Mouse (Mus musculus): ENCODE results near the gene Col7a1. TPM values are rescaled to one million over a fixed set of nuclear protein-coding genes. Genes with fewer than 3 reads are reported as not detected.

Col7a1 gene
- polyA plus RNA-seq, 1 experiment from 2014 or later = 4.5 TPM

DNA sequence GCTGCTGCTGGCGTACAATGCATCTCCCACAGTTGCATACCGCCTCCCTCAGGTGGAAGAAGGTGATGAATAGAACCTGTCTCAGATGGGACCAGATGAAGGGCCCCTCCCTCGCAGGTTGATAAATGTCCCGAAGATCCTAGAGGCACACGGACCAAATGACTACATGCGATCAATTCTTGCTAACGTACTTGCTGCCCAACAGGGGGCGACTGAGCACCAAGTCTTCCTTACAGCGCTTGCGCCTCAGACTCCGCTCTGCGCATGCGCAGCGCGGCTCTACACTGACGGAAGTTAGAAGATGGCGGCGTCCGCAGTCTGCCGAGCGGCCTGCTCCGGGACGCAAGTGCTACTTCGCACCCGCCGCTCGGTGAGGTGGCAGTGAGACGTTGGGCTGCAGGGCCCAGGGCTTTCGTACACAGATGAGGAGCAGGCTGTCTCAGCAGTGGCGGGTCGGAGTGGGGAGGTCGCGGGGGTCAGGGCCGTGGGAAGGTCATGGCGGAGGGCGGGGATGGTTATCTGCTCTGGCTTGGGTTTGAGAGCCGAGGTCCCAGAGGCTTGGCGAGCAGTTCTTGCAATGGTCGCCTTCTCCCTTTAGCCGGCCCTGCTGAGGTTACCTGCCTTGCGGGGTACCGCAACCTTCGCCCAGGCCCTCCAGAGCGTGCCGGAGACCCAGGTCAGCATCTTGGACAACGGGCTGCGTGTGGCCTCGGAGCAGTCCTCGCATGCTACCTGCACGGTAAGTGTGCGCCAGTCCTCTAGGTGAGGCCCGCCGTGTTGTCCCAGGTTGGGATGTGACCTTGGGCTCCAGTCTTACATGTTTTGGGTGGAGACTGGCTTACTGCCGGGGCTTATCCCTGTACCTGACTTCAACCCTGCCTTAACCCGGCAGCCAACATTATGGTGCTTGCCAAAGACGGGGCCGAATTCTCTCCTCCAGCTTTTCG lies 16.7 kb upstream of the Col7a1 start, which contains the start of gene Uqcrc1:
Gene Uqcrc1, plus strand, starts transcription at position 216 of the 947 bp plus-strand sequence.
- Histone ChIP-seq H3K9ac (replicated peaks; ENCODE audit: low read depth, low read length) (peak within 1 kb of the TSS; percentile 91), H3K27me3 (ENCODE audit: control insufficient read depth, insufficient read depth, low read length) (no peaks in the 10 kb centered on the region), H3K4me2 (replicated peaks; ENCODE audit: low read depth, low read length) (peak within 1 kb of the TSS; percentile 75), H3K36me3 (ENCODE audit: control insufficient read depth, insufficient read depth, low read length) (peaks cover 20% of the 10 kb centered on the region), H3K9me3 (ENCODE audit: control insufficient read depth, low read depth, low read length) (no peaks in the 10 kb centered on the region), H3K4me1 (ENCODE audit: control insufficient read depth, insufficient read depth, low read length) (peaks cover 4% of the 10 kb centered on the region), H3K27ac (ENCODE audit: low read length) (peak within 1 kb of the TSS; percentile 56; the same call in 1 of the 2 replicates), H3K4me3 (ENCODE audit: low read depth, low read length) (peak within 1 kb of the TSS; percentile 84)
- WGBS = 1% methylated on average over 58 of the region's 58 CpGs
- peak; percentile 90 for ATAC-seq (ENCODE audit: insufficient number of reproducible peaks, insufficient read depth, low FRiP score, low read depth)

DNA sequence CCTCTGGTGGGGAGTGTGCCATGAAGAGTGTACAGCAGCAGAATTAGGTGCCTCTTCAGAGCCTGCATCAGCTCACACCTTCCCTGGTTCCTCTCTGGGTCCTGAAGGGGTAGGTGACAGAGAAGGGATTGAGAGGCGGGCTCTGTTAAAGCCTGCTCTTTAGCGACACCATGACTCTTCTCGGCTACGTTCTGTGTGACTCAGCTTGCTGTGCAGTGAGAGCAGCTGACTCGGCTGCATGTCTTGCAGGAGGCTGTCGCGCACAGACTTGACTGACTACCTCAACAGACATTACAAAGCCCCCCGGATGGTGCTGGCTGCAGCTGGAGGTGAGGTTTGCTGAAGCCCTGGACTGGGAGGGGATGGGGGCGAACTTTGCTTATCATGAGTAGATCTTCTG lies 8.3 kb upstream of the Col7a1 start:
- 82% methylated on average over 9 of the region's 9 CpGs for WGBS
- Histone ChIP-seq H3K4me3 (ENCODE audit: low read depth, low read length) (no peak overlapping the region), H3K27me3 (ENCODE audit: control insufficient read depth, insufficient read depth, low read length) (no peaks in the 10 kb centered on the region), H3K27ac (ENCODE audit: low read length) (no peak overlapping the region), H3K4me1 (ENCODE audit: control insufficient read depth, insufficient read depth, low read length) (peaks cover 5% of the 10 kb centered on the region; the same call in 1 of the 2 replicates), H3K9me3 (ENCODE audit: control insufficient read depth, low read depth, low read length) (no peaks in the 10 kb centered on the region), H3K36me3 (ENCODE audit: control insufficient read depth, insufficient read depth, low read length) (peaks cover 79% of the 10 kb centered on the region), H3K9ac (replicated peaks; ENCODE audit: low read depth, low read length) (no peak overlapping the region), H3K4me2 (replicated peaks; ENCODE audit: low read depth, low read length) (no peak overlapping the region)
- ATAC-seq (ENCODE audit: insufficient number of reproducible peaks, insufficient read depth, low FRiP score, low read depth) = no peak

- H3K4me3 ChIP-seq (ENCODE audit: low read depth, low read length) = no peak overlapping the region
- 89% methylated on average over 5 of the region's 5 CpGs for WGBS
These were observed 7.8 kb upstream of the Col7a1 start for GRCm38 (mm10) chr9:108945608-108946007.

GRCm38 (mm10) chr9:108949231-108949966 lies 4.0 kb upstream of the Col7a1 start:
- Histone ChIP-seq H3K9ac (replicated peaks; ENCODE audit: low read depth, low read length) (no peak overlapping the region), H3K36me3 (ENCODE audit: control insufficient read depth, insufficient read depth, low read length) (peaks cover 54% of the 10 kb centered on the region), H3K27ac (ENCODE audit: low read length) (peak overlapping the region; percentile 57), H3K9me3 (ENCODE audit: control insufficient read depth, low read depth, low read length) (no peaks in the 10 kb centered on the region), H3K4me1 (ENCODE audit: control insufficient read depth, insufficient read depth, low read length) (peaks cover 5% of the 10 kb centered on the region; the same call in 1 of the 2 replicates), H3K4me3 (ENCODE audit: low read depth, low read length) (no peak overlapping the region), H3K4me2 (replicated peaks; ENCODE audit: low read depth, low read length) (no peak overlapping the region), H3K27me3 (ENCODE audit: control insufficient read depth, insufficient read depth, low read length) (no peaks in the 10 kb centered on the region)
- WGBS = 58% methylated on average over 13 of the region's 13 CpGs
- peak; percentile 72; the same call in 1 of the 2 replicates for ATAC-seq (ENCODE audit: insufficient number of reproducible peaks, insufficient read depth, low FRiP score, low read depth)

More at GRCm38 (mm10) chr9:108945608-108946007, 7.8 kb upstream of the Col7a1 start:
- Histone ChIP-seq H3K27ac (ENCODE audit: low read length) (no peak overlapping the region), H3K36me3 (ENCODE audit: control insufficient read depth, insufficient read depth, low read length) (peaks cover 74% of the 10 kb centered on the region), H3K9ac (replicated peaks; ENCODE audit: low read depth, low read length) (no peak overlapping the region), H3K9me3 (ENCODE audit: control insufficient read depth, low read depth, low read length) (no peaks in the 10 kb centered on the region), H3K4me1 (ENCODE audit: control insufficient read depth, insufficient read depth, low read length) (peaks cover 5% of the 10 kb centered on the region; the same call in 1 of the 2 replicates), H3K27me3 (ENCODE audit: control insufficient read depth, insufficient read depth, low read length) (no peaks in the 10 kb centered on the region), H3K4me2 (replicated peaks; ENCODE audit: low read depth, low read length) (no peak overlapping the region)
- ATAC-seq (ENCODE audit: insufficient number of reproducible peaks, insufficient read depth, low FRiP score, low read depth) = no peak

DNA sequence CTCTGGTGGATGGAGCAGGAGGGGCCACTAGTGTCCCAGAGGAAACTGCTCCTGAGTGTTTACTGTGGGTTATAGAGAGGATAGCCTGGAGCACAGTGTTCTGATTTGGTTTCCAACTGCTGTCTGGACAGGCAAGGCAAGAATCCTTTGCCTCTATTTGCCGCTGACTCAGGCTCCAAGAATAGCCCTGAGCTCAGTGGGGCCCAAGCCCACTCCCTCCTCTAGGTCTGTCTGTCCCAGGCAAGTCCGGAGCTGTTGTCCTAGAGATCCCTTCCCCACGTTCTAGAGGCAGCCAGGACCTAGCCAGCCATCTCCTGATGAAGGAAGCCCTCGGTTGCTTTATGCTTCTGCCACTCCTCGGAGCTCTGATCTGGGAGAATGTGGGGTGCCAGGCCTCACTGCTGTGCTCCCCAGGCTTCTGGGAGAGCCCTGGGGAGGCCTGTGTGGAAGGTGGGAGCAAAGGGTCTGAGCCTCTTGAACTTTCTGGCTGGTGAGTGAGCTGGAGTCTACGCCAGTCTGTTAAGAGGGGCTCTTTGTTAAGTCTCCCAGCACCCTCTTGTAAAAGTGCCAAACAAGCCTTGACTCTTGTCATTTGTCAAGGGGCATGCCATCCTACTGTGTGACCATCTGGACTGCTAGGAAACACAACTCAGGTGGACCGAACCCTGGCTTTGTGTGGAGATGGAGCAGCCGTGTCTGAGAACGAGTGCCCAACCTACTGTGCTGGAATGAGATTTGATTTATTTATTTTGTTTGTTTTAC lies 3.2 kb upstream of the Col7a1 start:
- Histone ChIP-seq H3K4me3 (ENCODE audit: low read depth, low read length) (no peak overlapping the region), H3K27me3 (ENCODE audit: control insufficient read depth, insufficient read depth, low read length) (no peaks in the 10 kb centered on the region), H3K4me2 (replicated peaks; ENCODE audit: low read depth, low read length) (no peak overlapping the region), H3K36me3 (ENCODE audit: control insufficient read depth, insufficient read depth, low read length) (peaks cover 48% of the 10 kb centered on the region), H3K9ac (replicated peaks; ENCODE audit: low read depth, low read length) (no peak overlapping the region), H3K27ac (ENCODE audit: low read length) (peak overlapping the region; percentile 57), H3K9me3 (ENCODE audit: control insufficient read depth, low read depth, low read length) (no peaks in the 10 kb centered on the region), H3K4me1 (ENCODE audit: control insufficient read depth, insufficient read depth, low read length) (peaks cover 5% of the 10 kb centered on the region; the same call in 1 of the 2 replicates)
- no peak for ATAC-seq (ENCODE audit: insufficient number of reproducible peaks, insufficient read depth, low FRiP score, low read depth)
- 83% methylated on average over 9 of the region's 9 CpGs for WGBS

DNA sequence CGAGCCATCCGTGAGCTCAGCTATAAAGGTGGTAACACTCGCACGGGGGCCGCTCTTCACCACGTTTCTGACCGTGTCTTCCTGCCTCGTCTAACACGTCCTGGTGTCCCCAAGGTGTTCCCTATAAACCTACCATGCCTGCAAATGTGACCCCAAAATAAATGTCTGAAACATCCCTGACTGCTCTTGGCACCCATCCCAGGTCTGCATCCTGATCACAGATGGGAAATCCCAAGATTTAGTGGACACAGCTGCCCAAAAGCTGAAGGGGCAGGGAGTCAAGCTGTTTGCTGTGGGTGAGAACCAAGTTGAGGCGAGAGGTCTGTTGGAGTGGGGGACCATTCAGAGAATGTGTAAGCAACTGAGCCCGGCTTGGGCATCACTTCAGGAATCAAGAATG lies 1.9 kb downstream of the Col7a1 start:
- WGBS = 87% methylated on average over 11 of the region's 11 CpGs
- ATAC-seq (ENCODE audit: insufficient number of reproducible peaks, insufficient read depth, low FRiP score, low read depth) = no peak
- Histone ChIP-seq H3K4me2 (replicated peaks; ENCODE audit: low read depth, low read length) (no peak overlapping the region), H3K9me3 (ENCODE audit: control insufficient read depth, low read depth, low read length) (no peaks in the 10 kb centered on the region), H3K9ac (replicated peaks; ENCODE audit: low read depth, low read length) (no peak overlapping the region), H3K27me3 (ENCODE audit: control insufficient read depth, insufficient read depth, low read length) (no peaks in the 10 kb centered on the region), H3K27ac (ENCODE audit: low read length) (no peak overlapping the region), H3K36me3 (ENCODE audit: control insufficient read depth, insufficient read depth, low read length) (peaks cover 3% of the 10 kb centered on the region; the same call in 1 of the 2 replicates), H3K4me3 (ENCODE audit: low read depth, low read length) (no peak overlapping the region), H3K4me1 (ENCODE audit: control insufficient read depth, insufficient read depth, low read length) (no peaks in the 10 kb centered on the region)

GRCm38 (mm10) chr9:108955846-108956245 lies 2.5 kb downstream of the Col7a1 start:
- Histone ChIP-seq H3K4me3 (ENCODE audit: low read depth, low read length) (no peak overlapping the region), H3K27ac (ENCODE audit: low read length) (no peak overlapping the region), H3K9ac (replicated peaks; ENCODE audit: low read depth, low read length) (no peak overlapping the region), H3K36me3 (ENCODE audit: control insufficient read depth, insufficient read depth, low read length) (peaks cover 3% of the 10 kb centered on the region; the same call in 1 of the 2 replicates), H3K27me3 (ENCODE audit: control insufficient read depth, insufficient read depth, low read length) (no peaks in the 10 kb centered on the region), H3K4me2 (replicated peaks; ENCODE audit: low read depth, low read length) (no peak overlapping the region), H3K9me3 (ENCODE audit: control insufficient read depth, low read depth, low read length) (no peaks in the 10 kb centered on the region), H3K4me1 (ENCODE audit: control insufficient read depth, insufficient read depth, low read length) (no peaks in the 10 kb centered on the region)
- WGBS = 86% methylated on average over 11 of the region's 11 CpGs
- no peak for ATAC-seq (ENCODE audit: insufficient number of reproducible peaks, insufficient read depth, low FRiP score, low read depth)

DNA sequence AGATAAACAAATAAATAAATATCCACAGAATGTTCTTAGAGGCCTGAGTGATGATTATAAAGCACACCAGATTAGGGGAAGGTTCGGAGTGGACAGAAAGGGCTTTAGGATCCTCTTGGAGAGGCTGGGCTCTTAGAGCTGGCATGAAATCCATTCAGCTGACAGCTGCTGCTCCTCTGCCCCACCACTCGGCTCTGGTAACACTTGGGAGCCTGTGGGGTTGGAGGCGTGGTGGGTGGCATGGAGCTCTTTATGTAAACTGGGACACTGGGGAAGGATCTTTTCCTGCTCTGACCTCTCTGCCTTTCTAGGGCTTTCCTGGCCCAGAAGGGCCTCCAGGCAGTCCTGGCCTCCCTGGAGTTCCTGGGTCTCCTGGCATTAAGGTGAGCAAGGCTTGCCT lies 10.2 kb downstream of the Col7a1 start:
- no peaks in the 10 kb centered on the region for H3K27me3 ChIP-seq (ENCODE audit: control insufficient read depth, insufficient read depth, low read length)
- H3K36me3 ChIP-seq (ENCODE audit: control insufficient read depth, insufficient read depth, low read length) = no peaks in the 10 kb centered on the region
- H3K4me1 ChIP-seq (ENCODE audit: control insufficient read depth, insufficient read depth, low read length) = no peaks in the 10 kb centered on the region
- H3K27ac ChIP-seq (ENCODE audit: low read length) = no peak overlapping the region
- H3K4me2 ChIP-seq (replicated peaks; ENCODE audit: low read depth, low read length) = no peak overlapping the region
- H3K4me3 ChIP-seq (ENCODE audit: low read depth, low read length) = no peak overlapping the region
- 76% methylated on average over 3 of the region's 3 CpGs for WGBS
- ATAC-seq (ENCODE audit: insufficient number of reproducible peaks, insufficient read depth, low FRiP score, low read depth) = no peak
- H3K9ac ChIP-seq (replicated peaks; ENCODE audit: low read depth, low read length) = no peak overlapping the region
- no peaks in the 10 kb centered on the region for H3K9me3 ChIP-seq (ENCODE audit: control insufficient read depth, low read depth, low read length)
